Mouse (Mus musculus): ENCODE measurements at regions not wholly inside any gene's neighbourhood (a gene's known extent, or its start where the extent isn't known, plus 50 kb on each side); places are given as distances from the start of the nearest gene placed in this dataset.
A peak's percentile ranks its signal among the peaks of the same experiment; 100 is the strongest.

GRCm38 (mm10) chr15:37166744-37167143 is 159.2 kb upstream of the Zfp706 start:
- DNase-seq (ENCODE audit: low spot score in 2 of 2): no peak

- DNase-seq (ENCODE audit: low spot score in 2 of 2): no peak
Observed at GRCm38 (mm10) chr15:37165887-37166507, 158.4 kb upstream of the Zfp706 start.

- no peak for DNase-seq (ENCODE audit: low spot score in 2 of 2)
Observed at GRCm38 (mm10) chr15:37165216-37165615, 157.6 kb upstream of the Zfp706 start.

GRCm38 (mm10) chr15:37164191-37165135 is 156.9 kb upstream of the Zfp706 start:
- DNase-seq (ENCODE audit: low spot score in 2 of 2): no peak

GRCm38 (mm10) chr15:37159956-37160355 is 152.4 kb upstream of the Zfp706 start:
- DNase-seq (ENCODE audit: low spot score in 2 of 2): no peak

GRCm38 (mm10) chr15:37159349-37159748 is 151.8 kb upstream of the Zfp706 start:
- DNase-seq (ENCODE audit: low spot score in 2 of 2): peak in 1 of 2 experiments; percentile 18

- no peak for DNase-seq (ENCODE audit: low spot score in 2 of 2)
Observed at GRCm38 (mm10) chr15:37157386-37157785, 149.8 kb upstream of the Zfp706 start.

GRCm38 (mm10) chr15:37154934-37155333 is 147.4 kb upstream of the Zfp706 start:
- no peak for DNase-seq (ENCODE audit: low spot score in 2 of 2)

GRCm38 (mm10) chr15:37153177-37153576 is 145.6 kb upstream of the Zfp706 start:
- DNase-seq (ENCODE audit: low spot score in 2 of 2): no peak

GRCm38 (mm10) chr15:37135590-37136164 is 128.1 kb upstream of the Zfp706 start:
- DNase-seq (ENCODE audit: low spot score in 2 of 2): peak; percentile 71 to 76

- DNase-seq (ENCODE audit: low spot score in 2 of 2): peak in 1 of 2 experiments; percentile 61
Observed at GRCm38 (mm10) chr15:37134913-37135589, 127.5 kb upstream of the Zfp706 start.

- DNase-seq (ENCODE audit: low spot score in 2 of 2): no peak
Observed at GRCm38 (mm10) chr15:37134386-37134785, 126.8 kb upstream of the Zfp706 start.

- no peak for DNase-seq (ENCODE audit: low spot score in 2 of 2)
Observed at GRCm38 (mm10) chr15:37133916-37134315, 126.3 kb upstream of the Zfp706 start.

- DNase-seq (ENCODE audit: low spot score in 2 of 2): no peak
Observed at GRCm38 (mm10) chr15:37127681-37128080, 120.1 kb upstream of the Zfp706 start.

GRCm38 (mm10) chr15:37127170-37127569 is 119.6 kb upstream of the Zfp706 start:
- DNase-seq (ENCODE audit: low spot score in 2 of 2): no peak

GRCm38 (mm10) chr15:37125823-37126222 is 118.2 kb upstream of the Zfp706 start:
- no peak for DNase-seq (ENCODE audit: low spot score in 2 of 2)

- no peak for DNase-seq (ENCODE audit: low spot score in 2 of 2)
Observed at GRCm38 (mm10) chr15:37124951-37125350, 117.4 kb upstream of the Zfp706 start.

- DNase-seq (ENCODE audit: low spot score in 2 of 2): no peak
Observed at GRCm38 (mm10) chr15:37124299-37124698, 116.7 kb upstream of the Zfp706 start.

- peak; percentile 81 to 82 for DNase-seq (ENCODE audit: low spot score in 2 of 2)
Observed at GRCm38 (mm10) chr15:37120381-37120780, 112.8 kb upstream of the Zfp706 start.

- DNase-seq (ENCODE audit: low spot score in 2 of 2): peak in 1 of 2 experiments; percentile 53
Observed at GRCm38 (mm10) chr15:37114119-37114518, 106.5 kb upstream of the Zfp706 start.

GRCm38 (mm10) chr15:37110462-37110861 is 102.9 kb upstream of the Zfp706 start:
- DNase-seq (ENCODE audit: low spot score in 2 of 2): no peak

- no peak for DNase-seq (ENCODE audit: low spot score in 2 of 2)
Observed at GRCm38 (mm10) chr15:37102035-37102555, 94.5 kb upstream of the Zfp706 start.
